12 mouse cellular contexts compared by ENCODE assay signal in the genomic region with DNA sequence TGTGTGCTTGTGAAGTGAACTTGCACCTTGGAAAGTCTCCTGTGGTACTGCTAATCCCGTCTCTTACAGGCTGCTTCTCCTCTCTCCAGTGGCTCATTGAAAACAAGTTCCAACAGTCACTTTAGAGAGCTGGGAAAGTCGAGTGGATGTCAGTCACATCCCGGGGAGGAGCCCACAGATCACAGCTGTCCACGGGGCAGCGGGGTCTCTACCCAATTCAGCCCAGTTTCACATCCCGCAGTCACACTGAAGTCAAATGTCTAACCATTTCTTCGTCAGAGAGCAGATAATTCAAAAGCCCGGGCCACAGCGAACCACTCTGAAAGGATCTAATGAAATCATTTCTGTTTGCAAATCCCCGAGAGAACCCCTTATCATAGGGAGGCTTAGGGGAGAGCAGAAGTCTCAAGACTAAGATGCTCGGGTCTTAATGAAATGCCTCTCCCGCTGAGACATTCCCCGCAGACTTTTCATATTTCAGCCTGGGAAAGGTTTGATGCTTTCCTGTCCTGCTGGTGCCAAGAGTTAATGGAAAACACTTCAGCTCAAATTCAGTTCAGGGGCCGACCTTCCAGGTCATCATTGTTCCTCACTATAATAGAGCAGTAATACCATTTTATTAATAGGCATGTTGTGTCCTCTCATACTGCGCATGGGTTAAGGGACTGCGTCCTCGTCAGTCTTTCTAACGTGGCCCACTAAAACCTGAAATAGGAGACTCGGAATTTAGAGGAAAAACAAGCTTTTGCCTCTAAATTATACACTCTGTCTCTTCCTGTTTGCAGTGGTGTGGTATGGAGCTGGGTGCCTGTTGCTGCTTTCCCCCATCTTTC. TPM values are rescaled to one million over a fixed set of nuclear protein-coding genes. Genes with fewer than 3 reads are reported as not detected.
DNase-seq lines count a peak whose midpoint lies in the region; ATAC-seq lines count a peak whose summit lies in the region.
"Had no signal": no experiment of that assay in that cellular context is flagged by ENCODE, and none has a peak within 500 bp of the region (broad histone marks: within the 10 kb centered on the region; RNA-seq: fewer than 3 reads in every experiment).

No protein-coding gene starts in this region.

- H3K27ac ChIP-seq in heart, embryonic 10.5 days: no peak overlapping the region
- peak overlapping the region; percentile 67 for H3K27ac ChIP-seq in embryonic facial prominence, embryonic 12.5 days
- peak overlapping the region; percentile 55 for H3K27ac ChIP-seq in hindbrain, embryonic 12.5 days
- peak overlapping the region; percentile 70 for H3K27ac ChIP-seq in midbrain, embryonic 12.5 days (replicated peaks)
- H3K27ac ChIP-seq: kidney, embryonic 15.5 days had no signal

- intact Hi-C loops in heart, postnatal 36 days (cut with DNase I): no loop called here

- ATAC-seq in embryonic facial prominence, embryonic 12.5 days (ENCODE audit: insufficient number of reproducible peaks, insufficient read depth, low FRiP score, low TSS enrichment): no peak
- no peak for ATAC-seq in hindbrain, embryonic 12.5 days (ENCODE audit: low FRiP score)
- ATAC-seq in midbrain, embryonic 12.5 days (ENCODE audit: low FRiP score, low read depth): peak; percentile 77
- ATAC-seq in granulocyte monocyte progenitor cell, adult 5-6 weeks (replicated peaks; ENCODE audit: poor library complexity, severe bottlenecking): no peak

- WGBS in heart, embryonic 10.5 days: 34% methylated on average over 19 of the region's 19 CpGs
- WGBS in embryonic facial prominence, embryonic 12.5 days: 14% methylated on average over 19 of the region's 19 CpGs
- WGBS in hindbrain, embryonic 12.5 days: 18% methylated on average over 19 of the region's 19 CpGs
- WGBS in midbrain, embryonic 12.5 days: 10% methylated on average over 19 of the region's 19 CpGs

- peaks cover 7% of the 10 kb centered on the region; the same call in 1 of the 2 replicates for H3K4me1 ChIP-seq in heart, embryonic 10.5 days
- H3K4me1 ChIP-seq in embryonic facial prominence, embryonic 12.5 days: peaks cover 10% of the 10 kb centered on the region; the same call in 1 of the 2 replicates
- peaks cover 10% of the 10 kb centered on the region for H3K4me1 ChIP-seq in hindbrain, embryonic 12.5 days
- H3K4me1 ChIP-seq in midbrain, embryonic 12.5 days: peaks cover 14% of the 10 kb centered on the region

- H3K9ac ChIP-seq in embryonic facial prominence, embryonic 12.5 days: no peak overlapping the region
- no peak overlapping the region for H3K9ac ChIP-seq in hindbrain, embryonic 12.5 days
- no peak overlapping the region for H3K9ac ChIP-seq in midbrain, embryonic 12.5 days (replicated peaks)
- H3K9ac ChIP-seq: kidney, embryonic 15.5 days had no signal

- H3K27me3 ChIP-seq in heart, embryonic 10.5 days (ENCODE audit: insufficient read depth, poor library complexity, severe bottlenecking): no peaks in the 10 kb centered on the region
- no peaks in the 10 kb centered on the region for H3K27me3 ChIP-seq in embryonic facial prominence, embryonic 12.5 days
- no peaks in the 10 kb centered on the region for H3K27me3 ChIP-seq in hindbrain, embryonic 12.5 days
- peaks cover 4% of the 10 kb centered on the region for H3K27me3 ChIP-seq in midbrain, embryonic 12.5 days
- H3K27me3 ChIP-seq: kidney, embryonic 15.5 days had no signal

- 0 out of 2 replicates have a peak overlapping the region, but pooled peaks have one; percentile 3 for H3K4me3 ChIP-seq in heart, embryonic 10.5 days
- no peak overlapping the region for H3K4me3 ChIP-seq in embryonic facial prominence, embryonic 12.5 days
- H3K4me3 ChIP-seq in hindbrain, embryonic 12.5 days: no peak overlapping the region
- H3K4me3 ChIP-seq in midbrain, embryonic 12.5 days: no peak overlapping the region
- H3K4me3 ChIP-seq: kidney, embryonic 15.5 days had no signal

- H3K4me2 ChIP-seq in embryonic facial prominence, embryonic 12.5 days (replicated peaks): peak overlapping the region; percentile 32
- H3K4me2 ChIP-seq in hindbrain, embryonic 12.5 days (replicated peaks): peak overlapping the region; percentile 25; the same call in 1 of the 2 replicates
- peak overlapping the region; percentile 37 for H3K4me2 ChIP-seq in midbrain, embryonic 12.5 days (replicated peaks)
- H3K4me2 ChIP-seq: kidney, embryonic 15.5 days had no signal

- no peak for DNase-seq in heart, embryonic 10.5 days (ENCODE audit: low spot score)
- no peak for DNase-seq in heart, postnatal 36 days
- no peak for DNase-seq in cerebellum, adult 11 months
- DNase-seq in adrenal gland, adult 18-20 months (ENCODE audit: low spot score in 2 of 2): no peak
- DNase-seq: adrenal gland, adult 2 months; B cell, adult 2 months; thymus, postnatal 25 days had no signal

- H3K36me3 ChIP-seq in heart, embryonic 10.5 days: no peaks in the 10 kb centered on the region
- no peaks in the 10 kb centered on the region for H3K36me3 ChIP-seq in embryonic facial prominence, embryonic 12.5 days
- no peaks in the 10 kb centered on the region for H3K36me3 ChIP-seq in hindbrain, embryonic 12.5 days
- no peaks in the 10 kb centered on the region for H3K36me3 ChIP-seq in midbrain, embryonic 12.5 days
- H3K36me3 ChIP-seq: kidney, embryonic 15.5 days had no signal

- no peaks in the 10 kb centered on the region; the same call in 1 of the 2 replicates for H3K9me3 ChIP-seq in heart, embryonic 10.5 days
- H3K9me3 ChIP-seq in embryonic facial prominence, embryonic 12.5 days: peaks cover 12% of the 10 kb centered on the region
- H3K9me3 ChIP-seq in hindbrain, embryonic 12.5 days (replicated peaks): peaks cover 18% of the 10 kb centered on the region
- peaks cover 19% of the 10 kb centered on the region for H3K9me3 ChIP-seq in midbrain, embryonic 12.5 days

RNA-seq across cellular contexts. Expression of gene Gas1, which starts 20.7 kb away (rescaled TPM):
- 27.4 and 71.7 TPM in 2 replicates for polyA plus RNA-seq in heart, embryonic 10.5 days (2016; fragmentation: Nextera tagmentation; extraction: Ambion mirVana)
- 10 to 100 TPM; 30.8 to 35.8 TPM for total RNA-seq in heart, postnatal 36 days (2021)
- polyA plus RNA-seq in embryonic facial prominence, embryonic 12.5 days (2016; fragmentation: Nextera tagmentation; extraction: Ambion mirVana): 261 and 307 TPM in 2 replicates
- 159 and 173 TPM in 2 replicates for polyA plus RNA-seq in hindbrain, embryonic 12.5 days (2016; fragmentation: Nextera tagmentation; extraction: Ambion mirVana)
- 121 and 123 TPM in 2 replicates for polyA plus RNA-seq in midbrain, embryonic 12.5 days (2016; fragmentation: Nextera tagmentation; extraction: Ambion mirVana)
- 10 to 100 TPM; 28.7 to 34.9 TPM for total RNA-seq in adrenal gland, adult 18-20 months (2021)
- total RNA-seq in granulocyte monocyte progenitor cell, adult 5-6 weeks (2014; fragmentation: Nextera tagmentation): not detected in 2 replicates
- not detected in 2 replicates for total RNA-seq in granulocyte monocyte progenitor cell, adult 5-6 weeks (2017)
